Mouse (Mus musculus) embryo, embryonic 11 days (tissue): ENCODE measurements around the gene Mpp3.
"Not testable (repeated sequence)": the region's sequence is repeated elsewhere in the genome, so short reads cannot be mapped to it uniquely, and the experiment has no call there.

Source experiments
- DNase-seq: peaks from one replicate; pipeline ENCODE4 v3.0.0-alpha.2; 2015

Mpp3 gene

DNA sequence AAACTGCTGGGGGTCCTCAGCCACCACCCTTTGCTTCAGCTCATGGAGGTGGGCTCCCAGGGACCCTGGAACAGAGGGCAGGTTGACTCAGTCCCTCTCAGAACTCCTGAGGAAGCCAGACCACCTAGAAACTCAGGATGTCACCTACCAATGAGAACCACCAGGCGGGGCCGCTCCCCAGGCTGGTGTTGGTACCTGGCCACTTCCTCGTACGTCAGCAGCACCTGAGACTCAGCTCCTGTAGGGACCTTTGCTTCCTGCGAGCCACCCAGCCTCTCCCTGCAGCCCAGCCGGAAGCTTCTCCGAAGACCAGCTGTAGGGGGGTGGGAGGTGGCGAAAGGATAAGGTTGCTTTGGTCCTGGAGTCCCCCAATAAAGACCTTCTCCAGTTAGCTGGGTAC, 19.9 kb downstream of the Mpp3 start:
- no peak for DNase-seq

- no peak for DNase-seq
Observed at GRCm38 (mm10) chr11:102006688-102007087, 21.6 kb downstream of the Mpp3 start.

DNA sequence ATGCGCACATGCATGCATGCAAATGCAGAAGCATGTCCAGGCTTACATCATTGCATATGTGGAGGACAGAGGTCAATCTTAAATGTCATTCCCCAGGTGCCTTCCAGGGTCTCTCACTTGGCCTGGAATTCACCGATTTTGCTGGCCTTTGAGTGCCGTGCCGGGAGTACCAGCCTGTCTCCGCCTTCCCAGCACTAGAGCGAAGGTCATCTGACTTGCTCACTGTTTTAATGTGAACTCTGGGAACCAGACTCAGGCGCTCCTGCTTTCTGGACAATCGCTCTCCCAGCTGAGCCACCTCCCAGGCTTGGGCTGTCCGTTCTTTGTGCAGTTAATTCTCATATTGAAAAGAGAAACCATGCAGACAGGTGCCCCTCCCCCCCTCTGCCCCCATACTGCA, 22.0 kb downstream of the Mpp3 start:
- no peak for DNase-seq

GRCm38 (mm10) chr11:102004251-102004650, 24.0 kb downstream of the Mpp3 start:
- no peak for DNase-seq

DNA sequence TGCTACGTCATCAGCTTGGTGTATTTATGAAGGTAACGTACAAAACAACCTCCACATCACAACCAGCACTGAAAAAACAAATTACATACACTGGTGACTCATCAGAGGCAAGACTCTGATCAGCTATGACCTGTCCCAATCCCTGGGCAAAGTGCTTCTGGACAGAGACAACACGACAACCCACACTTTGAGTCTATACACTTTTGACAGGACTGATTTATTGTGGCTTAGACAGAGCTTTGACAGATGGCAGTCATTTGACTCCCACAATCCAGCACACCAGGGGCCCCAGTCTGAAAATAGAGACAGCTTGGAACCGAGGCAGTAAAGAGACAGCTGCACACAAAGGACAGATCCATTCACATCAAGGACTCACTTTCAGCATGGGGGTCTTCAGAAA, 28.8 kb downstream of the Mpp3 start:
- DNase-seq = peak; percentile 26

DNA sequence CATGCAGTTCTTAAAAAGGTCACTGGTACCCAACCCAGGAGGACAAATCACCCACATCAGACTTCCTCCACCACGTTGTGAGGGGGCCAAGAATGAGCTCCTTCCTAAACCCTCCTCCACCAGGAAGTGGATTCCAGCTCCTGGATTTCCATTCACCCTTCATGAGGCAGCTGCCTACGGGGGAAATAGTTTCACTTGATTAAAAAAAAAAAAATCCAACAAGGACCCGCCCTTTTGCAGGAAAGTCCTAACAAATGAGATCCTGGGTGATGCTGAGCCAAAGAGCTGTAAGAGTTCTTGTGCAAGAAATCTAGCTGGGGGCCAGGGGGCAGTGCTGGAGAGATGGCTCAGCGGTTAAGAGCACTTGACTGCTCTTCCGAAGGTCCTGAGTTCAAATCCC, 30.0 kb downstream of the Mpp3 start:
- no peak for DNase-seq

DNA sequence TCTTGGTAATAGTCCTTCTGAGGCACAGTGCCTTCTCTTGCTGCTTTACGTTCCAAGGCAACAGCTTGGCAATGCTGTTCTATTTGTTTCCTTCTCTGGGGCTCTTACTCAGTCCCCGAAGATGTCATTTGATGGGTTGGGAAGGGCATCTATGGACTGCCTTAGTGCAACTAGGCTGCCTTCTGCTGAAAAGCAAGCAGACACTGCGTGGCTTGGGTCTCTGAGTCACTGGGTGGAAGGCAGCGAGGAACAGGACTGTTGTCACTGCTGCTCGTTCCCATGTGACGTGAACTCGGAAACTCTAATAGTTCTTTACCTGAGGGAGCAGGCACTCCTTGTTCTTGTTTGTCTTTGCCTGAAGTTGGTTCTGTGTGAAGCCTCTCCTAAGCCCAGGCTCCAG, 32.3 kb downstream of the Mpp3 start:
- no peak for DNase-seq

- no peak for DNase-seq
Observed at GRCm38 (mm10) chr11:101994100-101994499, 34.2 kb downstream of the Mpp3 start.

- no peak for DNase-seq
Observed at GRCm38 (mm10) chr11:101992411-101992810, 35.9 kb downstream of the Mpp3 start.

DNA sequence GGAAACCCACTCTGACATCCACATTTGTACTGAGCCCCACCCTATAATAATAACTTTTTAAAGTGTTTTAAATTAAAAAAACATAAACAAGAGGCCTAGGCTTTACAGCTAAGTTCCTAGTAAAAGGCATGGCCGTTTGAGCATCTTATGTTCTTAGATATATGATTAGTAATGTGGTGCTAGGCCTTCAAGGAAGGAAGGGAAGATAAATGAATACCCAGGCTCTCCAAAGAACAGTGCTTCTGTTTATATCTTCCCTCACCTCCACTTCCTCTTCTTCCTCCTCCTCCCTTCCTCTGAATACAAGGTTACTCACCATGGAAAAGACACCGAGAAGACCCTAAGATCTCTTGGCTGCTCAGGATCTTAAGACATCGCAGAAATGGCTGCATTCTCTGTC, 36.4 kb downstream of the Mpp3 start:
- no peak for DNase-seq

GRCm38 (mm10) chr11:101990244-101990643, 38.0 kb downstream of the Mpp3 start:
- DNase-seq = no peak

DNA sequence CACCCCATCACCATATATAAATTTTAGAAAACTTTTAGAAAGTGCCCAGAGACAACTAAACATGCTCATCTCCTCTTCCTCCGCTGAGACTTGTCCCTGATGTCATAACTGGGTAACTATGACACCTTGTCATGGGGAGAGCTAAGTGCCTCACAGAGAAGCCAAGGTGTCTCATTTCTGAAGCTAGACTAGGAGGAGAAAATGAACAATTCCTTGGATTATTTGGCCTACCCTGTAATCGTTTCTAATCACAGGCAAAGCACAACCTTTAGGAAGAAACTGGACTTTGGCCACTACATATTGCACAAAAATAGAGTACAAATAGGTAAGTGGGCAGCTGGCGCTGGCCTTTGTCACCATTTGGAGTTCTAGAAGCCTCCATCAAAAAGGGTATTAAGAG, 41.3 kb downstream of the Mpp3 start, which contains the start of gene Dusp3:
Dusp3 (minus strand) TSS at position 101 of the 400 bp plus-strand sequence.
- DNase-seq = no peak

DNA sequence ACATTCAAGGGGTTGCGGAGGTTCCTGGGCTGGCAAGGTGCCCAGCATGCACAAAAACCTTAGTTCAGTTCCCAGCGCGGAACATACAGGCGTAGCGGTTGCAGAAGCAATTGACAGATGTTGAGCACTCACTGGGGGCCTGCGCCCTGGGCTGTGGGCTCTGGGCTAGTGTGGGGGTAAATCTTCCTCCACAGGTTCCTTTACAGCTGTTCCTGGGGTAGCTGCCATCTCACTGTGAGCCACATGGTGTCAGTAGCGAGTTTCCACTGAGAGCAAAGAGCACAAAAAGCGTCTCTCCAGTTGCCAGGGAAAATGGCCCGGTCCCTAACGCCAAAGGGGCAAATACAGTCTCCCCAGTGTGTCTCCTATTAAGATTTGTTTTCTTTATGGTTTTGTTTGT, 42.3 kb downstream of the Mpp3 start:
- peak; percentile 88 for DNase-seq

DNA sequence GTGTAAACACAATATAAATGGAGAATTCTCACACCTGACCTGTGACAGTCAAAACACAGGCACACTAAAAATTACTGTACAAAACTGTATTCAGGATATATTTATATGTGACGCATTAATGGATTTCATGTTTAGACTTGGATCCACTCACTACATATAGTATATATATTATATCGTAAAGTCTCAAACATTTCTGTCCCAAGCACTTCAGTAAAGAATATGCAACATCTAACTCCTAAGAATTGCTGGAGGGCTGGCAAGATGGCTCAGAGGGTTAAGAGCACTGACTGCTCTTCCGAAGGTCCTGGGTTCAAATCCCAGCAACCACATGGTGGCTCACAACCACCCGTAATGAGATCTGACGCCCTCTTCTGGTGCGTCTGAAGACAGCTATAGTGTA, 42.8 kb downstream of the Mpp3 start:
- not testable (repeated sequence) for DNase-seq

- DNase-seq = peak; percentile 96
Observed at GRCm38 (mm10) chr11:101984054-101985025, 43.9 kb downstream of the Mpp3 start, which contains the start of gene Cfap97d1. Cfap97d1 (plus strand) TSS chr11:101984279.

DNA sequence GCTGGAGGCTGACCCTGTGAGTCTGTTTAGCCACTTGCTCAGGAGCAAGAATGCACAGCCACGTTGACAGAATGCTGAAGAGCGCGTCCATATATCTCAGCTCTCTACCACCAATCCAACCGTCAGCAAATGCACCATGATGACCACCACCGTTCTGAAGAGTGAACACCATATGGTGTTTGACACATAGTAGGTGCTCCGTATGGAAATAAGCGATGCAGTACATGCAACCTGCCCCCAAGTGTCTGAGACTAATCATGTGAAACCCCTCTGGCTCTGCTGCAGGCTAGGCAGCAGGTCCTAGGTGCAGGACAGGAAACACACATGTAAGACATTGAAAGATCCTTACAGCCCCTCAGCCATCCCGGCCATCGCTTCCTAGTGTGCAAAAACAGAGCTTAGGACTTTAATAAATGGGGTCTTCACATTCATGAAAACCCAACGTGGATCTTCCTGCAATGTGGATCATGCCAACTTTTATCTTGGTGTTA, 44.8 kb downstream of the Mpp3 start:
- no peak for DNase-seq

- no peak for DNase-seq
Observed at GRCm38 (mm10) chr11:101982981-101983411, 45.3 kb downstream of the Mpp3 start.

DNA sequence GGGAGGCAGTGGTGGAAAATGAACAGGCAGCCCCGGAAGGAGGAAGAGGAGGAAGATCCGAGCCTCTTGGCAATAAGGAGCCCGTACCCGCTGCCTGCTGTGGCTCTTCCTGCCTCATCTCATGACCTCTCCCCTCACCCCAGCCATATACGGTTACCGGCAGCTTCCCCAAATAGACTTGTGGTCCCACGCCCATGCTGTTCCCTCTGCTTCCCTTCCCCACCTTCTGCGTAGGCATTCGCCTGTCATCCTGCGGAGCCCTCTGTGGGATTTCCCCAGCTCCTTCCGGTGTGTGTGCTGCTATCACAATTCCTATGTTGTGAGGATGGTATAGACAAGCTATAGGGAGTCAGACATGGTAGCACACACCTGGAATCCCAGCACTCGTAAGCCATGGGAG, 46.4 kb downstream of the Mpp3 start:
- DNase-seq = no peak

- DNase-seq = no peak
Observed at GRCm38 (mm10) chr11:101980603-101981157, 47.6 kb downstream of the Mpp3 start.

- no peak for DNase-seq
Observed at GRCm38 (mm10) chr11:101979140-101979539, 49.1 kb downstream of the Mpp3 start.

- no peak for DNase-seq
Observed at GRCm38 (mm10) chr11:101976949-101977348, 51.3 kb downstream of the Mpp3 start.

DNA sequence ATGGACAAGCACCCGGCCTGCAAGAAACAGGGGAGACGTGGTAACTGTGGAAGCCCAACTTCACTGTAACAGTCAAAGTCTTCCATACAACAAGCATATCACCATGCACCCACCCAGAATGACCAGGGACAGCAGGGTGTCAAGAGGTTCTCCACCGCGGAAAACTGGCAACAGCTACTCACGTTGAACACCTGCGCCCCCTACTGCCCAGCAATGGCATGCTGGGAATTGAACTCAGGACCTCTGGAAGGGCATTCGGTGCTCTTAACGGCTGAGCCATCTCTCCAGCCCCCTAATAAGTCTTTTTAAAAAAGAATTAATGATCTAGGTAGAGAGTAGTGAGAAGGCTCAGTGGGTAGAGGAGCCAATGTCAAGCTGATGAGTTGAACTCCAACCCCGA, 53.3 kb downstream of the Mpp3 start:
- DNase-seq = peak; percentile 52

- DNase-seq = no peak
Observed at GRCm38 (mm10) chr11:101974181-101974580, 54.1 kb downstream of the Mpp3 start.

GRCm38 (mm10) chr11:101973496-101973895, 54.8 kb downstream of the Mpp3 start:
- no peak for DNase-seq
